Mouse (Mus musculus) lung, postnatal 25 days (tissue): ENCODE measurements around the gene Psmd5.
A peak's percentile ranks its signal among the peaks of the same experiment; 100 is the strongest.
"Not testable (repeated sequence)": the region's sequence is repeated elsewhere in the genome, so short reads cannot be mapped to it uniquely, and the experiment has no call there.

ENCODE experiments used
- DNase-seq: peaks from one replicate; pipeline ENCODE4 v3.0.0; 2022; ENCODE audit warnings: low spot score

Psmd5 gene

GRCm38 (mm10) chr2:34827591-34827990, 47.2 kb downstream of the Psmd5 start:
- no peak for DNase-seq

GRCm38 (mm10) chr2:34826460-34827231, 48.1 kb downstream of the Psmd5 start:
- DNase-seq, result no peak

GRCm38 (mm10) chr2:34825827-34826459, 48.8 kb downstream of the Psmd5 start, which contains the start of gene Fbxw2:
Fbxw2 (minus strand) TSS chr2:34826311.
- DNase-seq, result peak; percentile 93

GRCm38 (mm10) chr2:34818492-34818891, 56.3 kb downstream of the Psmd5 start:
- DNase-seq, result no peak

GRCm38 (mm10) chr2:34815893-34816292, 58.9 kb downstream of the Psmd5 start:
- DNase-seq, result not testable (repeated sequence)

- DNase-seq, result no peak
These were observed 62.1 kb downstream of the Psmd5 start for GRCm38 (mm10) chr2:34812706-34813105.

- DNase-seq, result no peak
These were observed 64.0 kb downstream of the Psmd5 start for GRCm38 (mm10) chr2:34810775-34811174.

GRCm38 (mm10) chr2:34809568-34809967, 65.2 kb downstream of the Psmd5 start:
- DNase-seq, result no peak

GRCm38 (mm10) chr2:34808057-34808456, 66.7 kb downstream of the Psmd5 start:
- no peak for DNase-seq

GRCm38 (mm10) chr2:34805364-34805950, 69.3 kb downstream of the Psmd5 start:
- no peak for DNase-seq

GRCm38 (mm10) chr2:34804815-34805214, 70.0 kb downstream of the Psmd5 start:
- no peak for DNase-seq

- no peak for DNase-seq
These were observed 70.6 kb downstream of the Psmd5 start for GRCm38 (mm10) chr2:34804172-34804571.

- DNase-seq, result no peak
These were observed 71.0 kb downstream of the Psmd5 start for GRCm38 (mm10) chr2:34803746-34804145.

GRCm38 (mm10) chr2:34802565-34803245, 72.1 kb downstream of the Psmd5 start:
- DNase-seq, result not testable (repeated sequence)

- DNase-seq, result peak; percentile 99
These were observed 73.0 kb downstream of the Psmd5 start for GRCm38 (mm10) chr2:34801516-34802482.

GRCm38 (mm10) chr2:34800371-34800770, 74.4 kb downstream of the Psmd5 start:
- DNase-seq, result no peak
